Mouse (Mus musculus) cerebellum, postnatal 4 days (tissue): ENCODE measurements around the gene AC170998.1.
"Not testable (repeated sequence)": the region's sequence is repeated elsewhere in the genome, so short reads cannot be mapped to it uniquely, and the experiment has no call there.

Experiments used
- DNase-seq, 2 experiments: peaks; one replicate each; pipeline ENCODE4 v3.0.0; 2022; ENCODE audit warnings: low spot score in 2 of 2, mixed read lengths in 1 of 2

AC170998.1 gene

DNA sequence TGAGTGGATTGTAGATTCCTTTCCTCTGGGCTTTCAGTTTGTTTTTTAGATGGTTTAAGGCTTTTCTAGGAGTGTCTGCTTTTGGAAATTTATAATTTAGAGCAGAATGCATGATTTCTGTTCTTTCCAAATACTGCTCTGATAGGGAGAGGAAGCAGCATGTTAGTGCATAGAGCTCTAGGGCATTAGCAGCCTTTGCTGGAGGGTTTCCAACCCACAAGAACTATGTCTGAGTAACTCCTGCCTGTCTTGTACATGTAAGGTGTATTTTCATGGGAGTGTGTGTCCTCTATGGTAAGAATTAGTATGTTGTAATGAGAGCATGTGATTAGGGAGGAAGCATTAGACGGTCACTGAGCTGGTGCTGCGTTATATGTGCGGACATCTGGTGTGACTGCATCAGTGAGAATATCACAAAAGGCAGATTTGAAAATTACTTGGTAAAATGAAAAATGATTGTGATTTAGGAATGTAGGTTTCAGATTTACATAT is 18.7 kb upstream of the AC170998.1 start:
- no peak for DNase-seq

DNA sequence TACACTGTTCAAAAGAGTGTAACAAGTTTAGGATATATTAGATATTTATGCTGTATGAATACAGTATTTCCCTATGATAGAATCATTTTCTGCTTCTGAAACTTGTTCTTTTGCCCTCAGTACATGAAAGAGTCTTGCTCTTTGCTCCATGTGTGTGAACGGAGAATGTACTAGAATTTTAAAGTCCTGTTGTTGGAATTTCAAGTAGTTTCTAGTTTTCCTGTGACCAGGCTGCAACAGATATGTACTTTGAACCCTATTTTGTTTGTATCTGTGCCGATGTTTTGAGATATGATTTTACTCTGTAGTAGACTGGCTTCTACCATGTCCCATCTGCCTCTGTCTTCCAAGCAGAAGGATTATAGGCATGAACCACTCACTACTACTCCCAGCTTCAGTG is 18.1 kb upstream of the AC170998.1 start:
- no peak for DNase-seq

DNA sequence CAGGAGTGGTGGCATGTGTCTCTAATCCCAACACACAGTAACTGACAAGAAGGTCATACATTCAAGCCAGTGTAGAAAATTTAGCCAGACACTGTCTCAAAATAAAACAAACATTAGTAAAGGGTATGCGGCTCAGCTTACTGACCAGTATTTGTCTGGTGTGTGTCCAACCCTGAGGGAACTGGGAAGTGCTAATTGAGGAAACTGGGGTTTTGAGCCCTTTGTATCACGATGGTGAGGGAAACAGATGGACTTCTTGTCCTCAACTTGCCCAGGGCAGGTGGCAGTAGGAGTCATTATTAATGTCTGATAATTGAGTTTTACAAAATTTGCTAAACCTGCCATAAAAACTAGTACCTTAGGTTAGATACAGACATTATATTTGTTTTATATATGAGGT is 16.9 kb upstream of the AC170998.1 start:
- DNase-seq, result no peak

DNA sequence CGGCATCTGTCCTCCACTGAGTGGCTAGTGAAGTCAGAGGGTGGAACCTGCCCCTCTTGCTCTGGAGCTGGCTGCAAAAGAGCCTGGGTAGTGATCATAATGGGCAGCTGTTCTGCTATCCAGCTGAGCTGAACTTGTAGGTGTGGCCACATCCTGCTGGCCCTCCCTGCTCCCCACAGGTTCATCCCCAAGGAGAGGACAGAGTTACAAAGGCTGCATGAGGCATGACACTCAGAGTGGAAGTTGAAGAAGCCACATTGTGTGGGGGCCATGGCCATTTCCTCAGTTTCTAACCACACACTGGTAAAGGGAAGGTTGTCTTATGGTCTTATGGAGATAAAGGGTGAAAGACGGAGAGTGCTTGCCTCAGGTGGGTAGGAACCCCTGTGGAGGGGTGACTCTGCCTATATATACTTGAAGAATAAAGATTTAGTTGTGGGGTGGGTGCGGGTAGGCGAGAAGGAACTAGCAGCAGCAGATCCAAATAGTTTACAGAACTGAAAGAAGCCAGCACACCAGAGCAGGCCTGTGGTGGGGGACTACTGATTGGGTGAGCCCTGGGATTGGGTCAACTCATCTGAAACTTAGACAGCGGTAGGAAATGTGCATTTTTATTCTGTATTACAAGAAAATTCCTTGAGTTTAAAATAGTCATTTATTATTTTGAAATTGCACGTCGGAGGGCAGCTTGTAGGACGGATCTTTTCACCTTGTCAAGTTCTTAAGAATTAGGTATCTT is 16.2 kb upstream of the AC170998.1 start:
- no peak for DNase-seq

DNA sequence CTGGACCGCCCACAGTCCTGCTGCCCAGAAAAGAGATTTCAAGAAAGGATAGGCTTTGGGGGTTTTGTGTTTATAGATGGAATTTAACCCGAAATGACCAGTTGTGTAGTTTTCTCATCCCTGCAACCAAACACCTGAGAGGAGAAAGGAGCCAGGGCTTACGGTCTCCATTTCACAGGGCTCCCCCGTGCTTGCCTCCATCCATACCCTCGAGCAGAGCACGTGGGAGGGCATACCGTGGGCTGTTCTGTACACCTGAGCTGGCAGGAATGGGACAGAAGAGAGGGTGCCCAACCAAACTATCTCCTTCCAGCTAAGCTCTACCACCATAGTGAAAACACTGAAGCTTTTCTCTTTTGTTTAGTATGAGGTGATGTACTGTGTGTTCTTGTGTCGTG is 15.6 kb upstream of the AC170998.1 start:
- no peak for DNase-seq

DNA sequence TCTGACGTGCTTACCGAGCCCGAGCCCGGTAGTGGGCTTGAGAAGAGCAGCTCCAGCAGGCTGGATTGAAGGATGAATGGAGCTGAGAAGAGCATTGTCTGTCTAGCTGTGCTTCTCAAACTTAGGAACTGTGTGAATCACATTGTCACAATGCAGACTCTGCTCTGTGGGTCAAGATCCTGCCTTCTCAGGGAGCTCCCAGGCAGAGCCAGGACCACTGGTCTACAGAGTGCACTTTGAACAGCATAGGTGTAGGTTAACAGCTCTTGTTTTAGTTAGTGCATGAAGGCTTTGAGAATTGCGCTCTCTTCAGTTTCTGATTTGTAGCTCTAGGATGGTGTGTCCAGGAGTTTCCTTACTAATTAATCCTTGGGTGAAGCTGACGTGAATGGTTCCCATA is 14.6 kb upstream of the AC170998.1 start:
- DNase-seq, result no peak

DNA sequence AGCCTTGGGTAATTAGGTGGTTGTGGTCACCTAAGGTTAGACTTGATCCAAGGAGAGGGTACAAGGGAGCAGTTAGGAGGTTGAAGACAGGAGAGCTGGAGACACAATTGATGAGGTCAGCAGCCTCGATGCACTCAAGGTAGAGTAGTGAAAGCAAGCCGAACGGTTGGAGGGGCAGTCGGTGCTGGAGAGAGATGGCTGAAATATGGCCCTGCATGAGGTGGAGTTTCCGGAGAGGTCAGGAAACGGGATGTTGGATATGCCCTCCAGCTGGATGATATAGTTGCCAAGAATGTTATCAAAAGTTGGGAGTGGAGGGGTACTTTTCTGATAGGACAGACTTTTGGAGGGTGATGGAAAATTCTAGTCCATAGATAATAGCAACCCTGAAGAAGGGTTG is 13.6 kb upstream of the AC170998.1 start:
- DNase-seq, result no peak

DNA sequence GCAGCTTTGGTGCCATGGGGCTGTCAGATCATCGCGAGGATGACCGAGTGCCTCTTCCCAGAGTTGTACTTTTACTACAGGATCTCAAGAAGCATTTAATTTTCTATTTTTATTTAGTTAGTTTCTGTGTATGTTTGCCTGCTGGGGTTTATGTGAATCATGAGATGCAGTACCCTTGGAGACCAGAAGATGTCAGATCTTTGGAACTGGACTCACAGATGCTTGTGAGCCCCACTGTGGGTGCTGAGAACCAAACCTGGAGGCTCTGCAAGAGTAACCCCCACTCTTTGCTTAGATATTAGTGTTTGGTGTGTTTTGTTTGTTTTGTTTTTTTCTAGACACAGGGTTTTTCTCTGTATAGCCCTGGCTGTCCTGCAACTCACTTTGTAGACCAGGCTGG is 11.9 kb upstream of the AC170998.1 start:
- DNase-seq, result no peak

DNA sequence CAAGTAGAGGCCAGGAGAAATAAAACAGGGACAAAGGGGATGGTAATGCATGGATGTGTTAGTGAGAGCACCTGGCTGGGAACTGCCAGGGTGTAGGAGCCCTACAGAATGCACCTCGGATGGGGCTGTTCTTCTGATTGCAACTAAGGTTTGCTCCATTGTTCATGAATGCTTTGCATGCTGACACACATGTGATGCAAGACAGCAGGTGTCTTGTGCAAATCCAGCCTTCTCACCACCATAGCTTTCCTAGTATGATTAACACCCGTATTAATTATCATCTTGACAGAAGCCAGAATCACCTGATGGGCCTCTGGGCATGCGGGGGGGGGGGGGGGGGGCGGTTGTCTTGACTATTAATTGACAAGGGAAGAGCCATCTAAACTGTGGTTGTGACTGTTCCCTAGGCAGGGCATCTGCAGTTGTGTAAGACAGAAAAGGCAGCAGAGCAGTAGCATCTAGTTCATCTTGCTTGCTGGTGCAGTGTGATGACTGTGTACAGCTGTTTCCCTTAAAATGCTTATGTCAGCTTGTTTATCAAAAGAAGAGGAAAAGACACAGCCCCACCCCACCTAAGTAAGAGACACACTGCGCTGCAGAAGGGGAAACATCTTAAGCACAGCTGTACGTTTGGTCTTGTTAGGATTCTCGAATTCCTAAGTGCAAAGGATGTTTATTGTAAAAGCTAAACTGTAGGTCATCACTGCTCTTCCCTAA is 9.9 kb upstream of the AC170998.1 start:
- no peak for DNase-seq

DNA sequence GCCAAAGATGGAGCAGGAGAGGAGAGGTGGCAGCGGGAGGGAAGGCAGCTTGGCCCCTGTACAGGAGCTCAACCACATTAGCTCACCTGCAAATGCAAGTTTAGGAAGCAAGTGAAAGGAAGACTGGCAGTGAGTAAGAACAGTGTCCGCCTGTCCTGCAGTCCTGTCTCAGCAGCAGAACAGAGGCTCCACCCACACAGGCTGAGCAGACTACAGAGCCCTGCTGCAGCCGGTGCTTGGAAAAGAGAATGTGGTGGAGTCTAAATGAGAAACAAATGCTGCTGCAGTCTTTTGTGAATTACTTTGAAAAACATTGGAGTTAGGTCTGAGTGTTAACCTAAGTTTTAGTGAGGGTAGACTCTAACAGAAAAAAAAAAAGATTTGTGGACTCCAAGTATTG is 8.3 kb upstream of the AC170998.1 start:
- DNase-seq, result no peak

DNA sequence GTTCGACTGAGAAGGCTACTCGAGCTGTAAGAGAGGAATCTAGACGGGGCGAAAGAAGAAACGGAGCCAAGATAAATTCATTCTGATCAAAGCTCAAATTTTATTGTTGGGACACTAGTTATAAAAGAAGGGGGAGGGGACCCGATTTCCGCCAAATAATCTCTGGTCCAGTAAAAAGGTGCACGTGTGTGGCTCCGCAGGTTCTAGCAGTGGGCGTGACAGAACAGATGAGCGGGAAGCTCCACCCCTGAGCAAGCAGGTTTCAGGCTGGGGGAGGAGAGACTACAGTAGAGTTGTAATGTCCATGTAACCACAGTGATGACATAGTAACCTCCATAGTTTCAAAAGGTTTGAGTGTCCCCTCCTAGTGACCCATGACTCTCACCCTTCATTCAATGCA is 1.6 kb downstream of the AC170998.1 start:
- not testable (repeated sequence) for DNase-seq

DNA sequence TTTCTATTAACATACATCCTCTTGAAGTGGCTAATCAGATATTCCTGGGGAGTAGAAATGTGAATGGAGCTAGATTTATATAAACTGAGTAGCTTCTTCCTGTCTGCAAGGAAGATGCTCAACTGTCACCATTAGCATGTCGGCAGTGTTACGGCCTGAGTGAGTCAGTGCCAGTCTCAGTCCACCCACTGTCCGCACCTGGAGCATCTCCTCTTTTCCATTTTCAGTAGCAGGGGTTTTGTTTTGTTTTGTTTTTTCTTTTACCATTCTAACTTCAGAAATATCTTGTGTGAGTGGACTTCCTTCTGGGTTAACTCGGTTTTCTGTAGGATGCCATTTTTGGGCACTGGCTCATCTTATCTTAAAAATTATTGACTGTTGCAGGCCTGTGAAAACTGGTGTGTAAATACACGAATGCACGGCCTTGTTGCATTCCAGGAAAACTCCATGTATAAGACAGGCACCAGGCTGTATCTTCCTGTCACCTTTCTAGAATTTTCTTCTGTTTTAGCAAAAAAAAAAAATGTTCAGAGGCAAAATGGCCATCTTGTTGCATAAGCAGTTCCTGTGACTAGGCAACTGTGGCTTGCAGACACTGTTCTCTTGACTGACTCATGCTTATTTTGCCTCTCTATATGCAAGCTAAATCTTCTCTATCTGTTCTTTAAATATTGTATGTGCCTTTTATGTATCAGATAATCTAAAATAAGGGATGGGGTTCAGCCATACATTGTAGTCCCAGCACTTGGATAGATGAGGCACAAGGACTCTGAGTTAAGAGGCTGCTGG is 9.6 kb downstream of the AC170998.1 start:
- DNase-seq, result no peak

DNA sequence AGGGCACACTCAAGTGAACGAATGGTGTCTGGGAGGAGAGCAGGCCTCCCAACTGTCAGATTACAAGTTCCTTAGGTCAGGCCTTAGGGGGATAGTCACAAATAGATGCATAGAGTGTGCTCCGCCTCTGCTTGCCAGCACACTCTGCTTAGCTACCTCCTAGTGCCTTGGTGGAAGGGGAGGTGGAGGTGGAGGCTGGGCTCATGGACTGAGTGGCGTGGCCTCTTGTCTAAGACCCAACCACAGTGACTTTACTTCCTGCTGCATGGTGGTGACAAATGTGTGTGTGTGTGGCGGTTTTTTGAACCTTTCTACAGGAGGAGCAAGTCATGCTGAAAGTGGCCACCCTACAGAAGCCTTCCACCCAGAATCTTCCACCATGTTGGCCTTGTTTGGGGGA is 10.6 kb downstream of the AC170998.1 start:
- DNase-seq, result no peak

DNA sequence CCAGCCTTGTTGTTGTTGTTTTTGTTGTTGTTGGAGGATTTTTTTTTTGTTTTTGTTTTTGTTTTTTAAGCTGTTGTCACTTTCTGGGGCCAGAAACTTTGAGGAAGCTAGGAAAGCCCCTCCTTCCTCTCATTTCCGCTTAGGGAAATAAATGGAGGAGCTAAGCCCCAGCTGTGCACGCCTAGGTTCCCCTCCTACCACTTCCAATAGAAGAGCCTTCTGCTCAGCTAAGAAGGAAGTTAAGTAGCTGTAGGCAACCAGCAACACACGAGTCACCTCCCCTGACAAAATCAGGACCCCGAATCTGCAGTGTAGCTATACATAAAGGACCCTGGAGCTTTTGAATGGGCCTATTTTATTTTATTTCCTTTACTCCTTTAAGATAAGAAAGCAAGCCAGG is 12.1 kb downstream of the AC170998.1 start:
- DNase-seq, result no peak

DNA sequence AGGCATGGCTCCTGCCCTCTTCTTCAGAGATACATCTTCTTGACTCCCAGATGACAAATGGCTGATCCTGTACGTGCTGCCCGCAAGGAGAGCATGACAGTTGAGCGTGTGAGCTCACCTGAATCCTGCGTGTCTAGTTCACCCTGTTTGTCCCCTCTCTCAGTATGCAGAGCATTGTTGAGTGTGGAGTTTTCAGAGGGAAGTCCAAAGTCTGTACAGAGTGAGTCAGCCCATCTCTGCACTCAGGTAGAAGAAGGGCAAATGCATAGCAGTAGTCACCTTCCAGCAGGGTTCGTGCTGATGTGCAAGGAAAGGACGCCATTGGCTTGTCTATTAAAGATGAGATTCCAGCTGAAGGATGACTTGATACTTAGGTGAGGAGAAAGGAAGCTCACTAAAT is 13.4 kb downstream of the AC170998.1 start:
- DNase-seq, result no peak

DNA sequence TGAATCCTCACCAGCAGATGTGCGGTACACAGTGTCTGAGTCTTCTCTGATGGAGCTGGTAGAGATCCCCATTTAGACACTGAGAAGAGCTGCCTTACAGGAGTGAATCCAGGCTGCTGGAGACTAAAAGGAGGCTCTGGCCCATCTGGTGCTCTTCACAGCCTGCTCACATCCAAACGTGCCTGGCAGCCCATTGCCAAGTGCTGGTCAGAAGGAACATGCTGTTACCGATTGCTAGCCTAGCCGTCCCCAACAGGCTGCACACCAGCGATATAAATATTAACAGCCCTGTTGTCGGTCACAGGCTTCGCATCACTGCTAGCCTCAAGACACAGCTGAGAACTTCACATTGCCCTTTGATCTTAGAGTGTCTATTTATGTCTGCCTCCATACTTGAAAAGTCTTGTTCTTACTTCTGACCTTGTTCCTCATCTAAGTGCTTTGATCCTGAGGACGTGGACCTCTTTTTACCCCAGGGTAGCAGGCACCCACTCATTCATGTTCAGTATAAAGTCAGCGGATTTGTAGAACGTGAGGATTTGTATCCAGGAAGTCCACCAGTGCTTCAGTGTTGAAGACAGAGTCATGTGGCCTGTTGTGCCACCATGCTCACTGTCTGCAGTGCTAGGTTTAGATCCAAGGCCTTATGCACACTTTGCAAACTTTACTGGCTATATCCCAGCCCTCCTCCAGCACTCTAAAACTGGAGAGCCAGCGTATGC is 17.4 kb downstream of the AC170998.1 start:
- DNase-seq, result no peak

DNA sequence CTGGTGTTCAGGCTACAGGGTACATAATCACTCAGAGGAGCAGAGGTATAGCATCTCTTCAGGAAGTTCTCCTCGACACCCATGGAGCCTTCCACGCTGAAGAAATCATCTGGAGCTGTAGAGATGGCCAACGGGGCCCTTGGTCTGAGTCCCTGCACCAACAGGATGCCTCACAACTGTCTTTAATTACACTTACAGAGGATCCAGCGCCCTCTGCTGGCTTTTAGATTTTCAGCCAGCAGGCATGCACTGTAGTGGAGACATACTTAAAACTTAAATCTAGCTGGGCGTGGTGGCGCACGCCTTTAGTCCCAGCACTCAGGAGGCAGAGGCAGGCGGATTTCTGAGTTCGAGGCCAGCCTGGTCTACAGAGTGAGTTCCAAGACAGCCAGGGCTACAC is 18.0 kb downstream of the AC170998.1 start:
- DNase-seq, result no peak

DNA sequence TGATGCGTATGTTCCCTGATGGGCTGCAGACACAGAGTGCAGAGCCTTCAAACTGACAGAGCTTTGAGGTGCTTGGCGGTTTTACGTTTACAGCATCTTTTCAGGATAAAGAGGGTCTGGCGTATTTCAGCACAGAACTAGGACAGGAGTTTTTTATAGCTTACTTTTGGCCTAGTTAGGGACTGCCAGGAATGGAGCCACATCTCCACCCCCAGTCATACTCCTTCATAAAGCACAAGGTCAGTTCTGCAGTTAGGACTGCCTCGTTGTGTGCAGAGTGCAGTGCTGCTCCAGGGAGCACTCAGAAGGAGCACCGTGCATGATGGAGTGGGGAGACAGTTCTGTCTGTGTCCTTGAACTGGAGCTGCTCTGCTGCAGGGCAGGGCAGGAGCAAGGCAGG is 19.9 kb downstream of the AC170998.1 start:
- no peak for DNase-seq

DNA sequence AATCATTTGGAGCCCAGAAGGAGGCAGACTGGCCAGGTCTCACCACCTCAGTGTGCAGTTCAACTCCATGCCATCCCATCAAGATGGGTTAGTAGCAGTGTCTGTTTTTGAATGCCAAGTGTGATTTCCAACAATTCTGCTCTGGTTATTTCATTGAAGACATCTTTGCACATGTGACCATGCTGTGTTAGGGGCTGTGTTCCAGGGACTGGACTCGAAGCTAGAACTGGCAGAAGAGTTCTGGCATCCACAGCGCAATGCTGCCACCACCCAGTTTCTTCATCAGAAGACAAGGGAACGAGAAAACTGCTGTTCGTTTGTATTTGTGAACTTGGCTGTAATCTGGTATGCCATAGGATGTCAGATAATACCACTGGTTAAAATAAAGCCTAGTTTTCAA is 22.1 kb downstream of the AC170998.1 start:
- no peak for DNase-seq

DNA sequence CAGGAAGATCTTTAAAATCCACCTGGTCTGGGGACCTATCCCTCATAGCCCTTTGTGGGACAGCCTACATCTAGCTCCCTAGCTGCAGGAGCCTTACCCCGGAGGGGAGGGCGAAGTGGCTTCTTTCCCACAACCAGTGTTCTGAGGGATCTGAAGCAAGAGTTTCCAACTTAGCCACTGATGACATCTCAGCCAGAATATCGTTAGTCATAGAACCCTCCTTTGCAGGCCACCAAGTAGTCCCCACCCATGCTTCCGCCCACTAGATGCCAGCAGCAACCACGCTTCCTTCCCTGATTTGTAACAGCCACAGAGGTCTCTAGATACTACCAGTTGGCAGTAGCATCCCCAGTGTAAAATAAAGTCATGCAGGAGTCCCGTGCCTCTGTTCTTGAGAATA is 24.7 kb downstream of the AC170998.1 start:
- DNase-seq, result no peak

DNA sequence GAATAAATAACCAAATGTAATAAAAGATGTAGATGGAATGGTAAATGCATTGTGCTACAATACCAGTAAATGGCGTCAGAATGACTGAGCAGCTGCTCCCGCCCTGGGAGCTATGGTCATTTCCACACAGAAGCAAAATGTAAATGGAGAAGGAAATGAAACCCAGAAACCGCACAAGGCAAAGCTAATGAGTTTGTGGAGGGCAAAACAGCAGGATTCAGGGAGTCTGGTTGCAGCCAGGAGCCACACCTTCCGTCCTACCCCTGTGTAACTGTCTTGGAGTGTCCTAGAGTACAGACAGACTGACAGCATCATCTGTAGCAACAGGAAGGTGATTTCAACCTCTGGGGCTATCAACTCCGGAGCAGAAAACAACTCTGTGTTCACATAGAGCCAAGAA is 30.6 kb downstream of the AC170998.1 start:
- DNase-seq, result no peak

DNA sequence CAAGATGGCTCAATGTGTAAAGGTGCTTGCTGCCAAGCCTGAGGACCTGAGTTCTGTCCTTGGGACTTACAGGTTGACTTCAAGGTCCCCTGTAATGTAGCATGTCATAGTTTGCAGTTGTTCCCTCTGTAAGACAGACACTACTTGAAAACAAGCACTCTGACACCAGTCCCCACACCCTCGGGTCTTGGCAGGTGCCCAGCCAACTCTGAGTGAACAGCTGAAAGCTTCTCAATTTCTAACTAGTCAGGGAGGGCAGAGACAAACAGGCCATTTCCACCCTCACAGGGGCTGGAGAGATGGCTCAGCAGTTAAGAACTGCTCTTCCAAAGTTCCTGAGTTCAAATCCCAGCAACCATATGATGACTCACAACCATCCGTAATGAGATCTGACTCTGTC is 31.6 kb downstream of the AC170998.1 start:
- no peak for DNase-seq
